ENCODE assay signal across 22 mouse cellular contexts in genomic region chr11:79943136-79943535, GRCm38 (mm10). TPM values are rescaled to one million over a fixed set of nuclear protein-coding genes. Genes with fewer than 3 reads are reported as not detected.
A peak's percentile ranks its signal among the peaks of the same experiment; 100 is the strongest.
DNase-seq lines count a peak whose midpoint lies in the region; ATAC-seq lines count a peak whose summit lies in the region.
"Had no signal": no experiment of that assay in that cellular context is flagged by ENCODE, and none has a peak within 500 bp of the region (broad histone marks: within the 10 kb centered on the region; RNA-seq: fewer than 3 reads in every experiment).

No protein-coding gene starts in this region.

- H3K4me1 ChIP-seq in heart, embryonic 11.5 days (ENCODE audit: control insufficient read depth, insufficient read depth, low read length) = no peaks in the 10 kb centered on the region
- peaks cover 13% of the 10 kb centered on the region for H3K4me1 ChIP-seq in liver, embryonic 12.5 days
- H3K4me1 ChIP-seq in liver, embryonic 11.5 days (replicated peaks; ENCODE audit: control insufficient read depth, insufficient read depth, low read length) = 0 out of 2 replicates have a peak, but pooled peaks cover 4% of the 10 kb centered on the region
- peaks cover 12% of the 10 kb centered on the region for H3K4me1 ChIP-seq in liver, embryonic 15.5 days (replicated peaks)
- H3K4me1 ChIP-seq in forebrain, embryonic 16.5 days (replicated peaks; ENCODE audit: control insufficient read depth, insufficient read depth, low read length) = no peaks in the 10 kb centered on the region
- H3K4me1 ChIP-seq: embryonic facial prominence, embryonic 12.5 days; embryonic facial prominence, embryonic 15.5 days; hindbrain, embryonic 10.5 days; hindbrain, embryonic 13.5 days had no signal

- peaks cover 35% of the 10 kb centered on the region for H3K36me3 ChIP-seq in heart, embryonic 11.5 days (ENCODE audit: control insufficient read depth, insufficient read depth, low read length)
- H3K36me3 ChIP-seq in liver, embryonic 12.5 days = peaks cover 95% of the 10 kb centered on the region
- H3K36me3 ChIP-seq in liver, embryonic 11.5 days (ENCODE audit: control insufficient read depth, insufficient read depth, low read length) = peaks cover 46% of the 10 kb centered on the region
- peaks cover 84% of the 10 kb centered on the region for H3K36me3 ChIP-seq in liver, embryonic 15.5 days (replicated peaks)
- peaks cover 34% of the 10 kb centered on the region for H3K36me3 ChIP-seq in forebrain, embryonic 16.5 days (ENCODE audit: control insufficient read depth, insufficient read depth)

- no peak overlapping the region for H3K27ac ChIP-seq in heart, embryonic 11.5 days (ENCODE audit: low read depth, low read length)
- H3K27ac ChIP-seq in liver, embryonic 12.5 days = peak overlapping the region; percentile 77
- no peak overlapping the region for H3K27ac ChIP-seq in liver, embryonic 11.5 days (ENCODE audit: low read depth, low read length)
- H3K27ac ChIP-seq in liver, embryonic 15.5 days (replicated peaks) = peak overlapping the region; percentile 39; the same call in 1 of the 2 replicates
- no peak overlapping the region for H3K27ac ChIP-seq in forebrain, embryonic 16.5 days (ENCODE audit: low read length)
- H3K27ac ChIP-seq: embryonic facial prominence, embryonic 12.5 days; embryonic facial prominence, embryonic 15.5 days; hindbrain, embryonic 10.5 days; hindbrain, embryonic 13.5 days had no signal

- H3K9me3 ChIP-seq in heart, embryonic 11.5 days (replicated peaks; ENCODE audit: control insufficient read depth, low read length) = no peaks in the 10 kb centered on the region
- H3K9me3 ChIP-seq in liver, embryonic 12.5 days (replicated peaks) = no peaks in the 10 kb centered on the region
- no peaks in the 10 kb centered on the region for H3K9me3 ChIP-seq in liver, embryonic 11.5 days (ENCODE audit: control insufficient read depth, low read length)
- no peaks in the 10 kb centered on the region for H3K9me3 ChIP-seq in liver, embryonic 15.5 days (replicated peaks)
- H3K9me3 ChIP-seq in forebrain, embryonic 16.5 days (ENCODE audit: control insufficient read depth, low read length) = no peaks in the 10 kb centered on the region
- H3K9me3 ChIP-seq: embryonic facial prominence, embryonic 12.5 days; embryonic facial prominence, embryonic 15.5 days; hindbrain, embryonic 10.5 days; hindbrain, embryonic 13.5 days had no signal

- H3K4me2 ChIP-seq in heart, embryonic 11.5 days = peak overlapping the region; percentile 31
- H3K4me2 ChIP-seq in liver, embryonic 12.5 days = 0 out of 2 replicates have a peak overlapping the region, but pooled peaks have one; percentile 20
- no peak overlapping the region for H3K4me2 ChIP-seq in liver, embryonic 11.5 days
- no peak overlapping the region for H3K4me2 ChIP-seq in liver, embryonic 15.5 days
- no peak overlapping the region for H3K4me2 ChIP-seq in forebrain, embryonic 16.5 days (ENCODE audit: low read length)
- H3K4me2 ChIP-seq: embryonic facial prominence, embryonic 12.5 days; embryonic facial prominence, embryonic 15.5 days; hindbrain, embryonic 13.5 days had no signal

- no peak for ATAC-seq in heart, embryonic 11.5 days (replicated peaks; ENCODE audit: insufficient number of reproducible peaks, low FRiP score, low TSS enrichment)
- no peak for ATAC-seq in liver, embryonic 12.5 days
- no peak for ATAC-seq in liver, embryonic 11.5 days (replicated peaks; ENCODE audit: low FRiP score)
- ATAC-seq in liver, embryonic 15.5 days (ENCODE audit: insufficient read depth) = no peak
- no peak for ATAC-seq in forebrain, embryonic 16.5 days
- ATAC-seq: forebrain, embryonic 14.5 days; hindbrain, embryonic 16.5 days had no signal

- H3K9ac ChIP-seq in heart, embryonic 11.5 days (ENCODE audit: low read depth, low read length) = no peak overlapping the region
- no peak overlapping the region for H3K9ac ChIP-seq in liver, embryonic 12.5 days
- H3K9ac ChIP-seq in liver, embryonic 11.5 days (ENCODE audit: low read depth, low read length) = no peak overlapping the region
- no peak overlapping the region for H3K9ac ChIP-seq in liver, embryonic 15.5 days
- no peak overlapping the region for H3K9ac ChIP-seq in forebrain, embryonic 16.5 days (replicated peaks; ENCODE audit: low read depth, low read length)
- H3K9ac ChIP-seq: embryonic facial prominence, embryonic 12.5 days; embryonic facial prominence, embryonic 15.5 days; hindbrain, embryonic 13.5 days had no signal

- H3K4me3 ChIP-seq in heart, embryonic 11.5 days (ENCODE audit: low read depth, low read length) = 0 out of 2 replicates have a peak overlapping the region, but pooled peaks have one; percentile 5
- H3K4me3 ChIP-seq in liver, embryonic 12.5 days = no peak overlapping the region
- no peak overlapping the region for H3K4me3 ChIP-seq in liver, embryonic 11.5 days (ENCODE audit: low read depth, low read length)
- no peak overlapping the region for H3K4me3 ChIP-seq in liver, embryonic 15.5 days (replicated peaks)
- H3K4me3 ChIP-seq in forebrain, embryonic 16.5 days (replicated peaks; ENCODE audit: low read length) = no peak overlapping the region
- H3K4me3 ChIP-seq: embryonic facial prominence, embryonic 12.5 days; embryonic facial prominence, embryonic 15.5 days; hindbrain, embryonic 10.5 days; hindbrain, embryonic 13.5 days had no signal

- 88% methylated on average over 8 of the region's 8 CpGs for WGBS in heart, embryonic 11.5 days (ENCODE audit: insufficient replicate concordance)
- WGBS in liver, embryonic 12.5 days (ENCODE audit: insufficient replicate concordance) = 87% methylated on average over 8 of the region's 8 CpGs
- 90% methylated on average over 8 of the region's 8 CpGs for WGBS in liver, embryonic 11.5 days
- 86% methylated on average over 8 of the region's 8 CpGs for WGBS in liver, embryonic 15.5 days (ENCODE audit: insufficient replicate concordance)
- 88% methylated on average over 8 of the region's 8 CpGs for WGBS in forebrain, embryonic 16.5 days

- no peaks in the 10 kb centered on the region for H3K27me3 ChIP-seq in heart, embryonic 11.5 days (ENCODE audit: control insufficient read depth, insufficient read depth, low read length)
- H3K27me3 ChIP-seq in liver, embryonic 12.5 days (replicated peaks) = no peaks in the 10 kb centered on the region
- no peaks in the 10 kb centered on the region for H3K27me3 ChIP-seq in liver, embryonic 11.5 days (replicated peaks; ENCODE audit: control insufficient read depth, insufficient read depth, low read length)
- no peaks in the 10 kb centered on the region for H3K27me3 ChIP-seq in liver, embryonic 15.5 days
- no peaks in the 10 kb centered on the region for H3K27me3 ChIP-seq in forebrain, embryonic 16.5 days (replicated peaks; ENCODE audit: control insufficient read depth, insufficient read depth, low read length)
- H3K27me3 ChIP-seq: embryonic facial prominence, embryonic 12.5 days; embryonic facial prominence, embryonic 15.5 days; hindbrain, embryonic 13.5 days had no signal

- DNase-seq in heart, postnatal 4 days = no peak
- DNase-seq in liver, embryonic 11.5 days (ENCODE audit: low spot score) = no peak
- peak; percentile 53 for DNase-seq in testis, postnatal 14 days (ENCODE audit: low spot score)
- no peak for DNase-seq in testis, postnatal 10 days (ENCODE audit: low spot score)
- DNase-seq: adrenal gland, adult 2 months; adrenal gland, postnatal 14 days; cerebellum, adult 11 months; cerebellum, adult 2 months; cerebellum, adult 9-11 months; cerebellum, postnatal 25 days; gastrocnemius, postnatal 25 days; heart, adult 18-20 months had no signal

RNA-seq across cellular contexts. Expression of gene Utp6, which starts 19.1 kb away (rescaled TPM):
- polyA plus RNA-seq in heart, embryonic 11.5 days (2014; fragmentation: Nextera tagmentation; extraction: Ambion mirVana) = 47.3 and 52.8 TPM in 2 replicates
- 10 to 100 TPM; 29.4 to 29.5 TPM for total RNA-seq in heart, postnatal 4 days (2021)
- polyA plus RNA-seq in liver, embryonic 12.5 days (2016; fragmentation: Nextera tagmentation; extraction: Ambion mirVana) = 45.4 and 45.5 TPM in 2 replicates
- polyA plus RNA-seq in liver, embryonic 11.5 days (2014; fragmentation: Nextera tagmentation; extraction: Ambion mirVana) = 75.6 and 77.5 TPM in 2 replicates
- 20.2 and 20.9 TPM in 2 replicates for polyA plus RNA-seq in liver, embryonic 15.5 days (2015; fragmentation: Nextera tagmentation; extraction: Ambion mirVana)
- polyA plus RNA-seq in forebrain, embryonic 16.5 days (2015; fragmentation: Nextera tagmentation; extraction: Ambion mirVana) = 49.8 and 57.3 TPM in 2 replicates

RNA-seq across cellular contexts. Expression of gene Suz12, which starts 49.8 kb away (rescaled TPM):
- 16.9 and 22.0 TPM in 2 replicates for polyA plus RNA-seq in heart, embryonic 11.5 days (2014; fragmentation: Nextera tagmentation; extraction: Ambion mirVana)
- 10 to 100 TPM; 53.0 to 58.9 TPM for total RNA-seq in heart, postnatal 4 days (2021)
- polyA plus RNA-seq in liver, embryonic 12.5 days (2016; fragmentation: Nextera tagmentation; extraction: Ambion mirVana) = 25.1 and 28.0 TPM in 2 replicates
- 29.2 and 30.1 TPM in 2 replicates for polyA plus RNA-seq in liver, embryonic 11.5 days (2014; fragmentation: Nextera tagmentation; extraction: Ambion mirVana)
- polyA plus RNA-seq in liver, embryonic 15.5 days (2015; fragmentation: Nextera tagmentation; extraction: Ambion mirVana) = 13.5 and 14.4 TPM in 2 replicates
- 17.5 and 19.2 TPM in 2 replicates for polyA plus RNA-seq in forebrain, embryonic 16.5 days (2015; fragmentation: Nextera tagmentation; extraction: Ambion mirVana)

Comparison
In these comparisons a context has a peak if more than half of its experiments do, and no peak if none do; other contexts are left out.
1. H3K27ac ChIP-seq: peak in liver, embryonic 12.5 days (single experiment) and liver, embryonic 15.5 days (single experiment); none in heart, embryonic 11.5 days (single experiment), liver, embryonic 11.5 days (single experiment) and forebrain, embryonic 16.5 days (single experiment).
2. H3K4me2 ChIP-seq: peak in heart, embryonic 11.5 days (single experiment) and liver, embryonic 12.5 days (single experiment); none in liver, embryonic 11.5 days (single experiment), liver, embryonic 15.5 days (single experiment) and forebrain, embryonic 16.5 days (single experiment).